Mouse (Mus musculus) kidney, adult 2 months (tissue): ENCODE results near the gene Gm38431. TPM values are rescaled to one million over a fixed set of nuclear protein-coding genes. Genes with fewer than 3 reads are reported as not detected.
"Not testable (repeated sequence)": the region's sequence is repeated elsewhere in the genome, so short reads cannot be mapped to it uniquely, and the experiment has no call there.

Experiments used
- DNase-seq: peaks from one replicate; pipeline ENCODE4 v3.0.0; 2021
- H3K27ac ChIP-seq: fragments of 200-500 bp; 2 replicates; pipeline ENCODE4 v1.5.1; 2012; ENCODE audit warnings: low read depth, low read length, control low read depth, inconsistent platforms; ENCODE audit not compliant: insufficient read depth
- H3K27me3 ChIP-seq: fragments of 200-500 bp; replicated peaks from 2 replicates; pipeline ENCODE4 v1.6.1; 2012; ENCODE audit warnings: mild to moderate bottlenecking, moderate library complexity, low read length, inconsistent platforms; ENCODE audit not compliant: control insufficient read depth, insufficient read depth
- H3K36me3 ChIP-seq: fragments of 200-500 bp; 2 replicates; pipeline ENCODE4 v1.6.1; 2012; ENCODE audit warnings: mild to moderate bottlenecking, moderate library complexity, low read length, inconsistent platforms; ENCODE audit not compliant: control insufficient read depth, insufficient read depth
- H3K4me1 ChIP-seq: fragments of 200-500 bp; 2 replicates; pipeline ENCODE4 v1.6.1; 2011; ENCODE audit warnings: low read length; ENCODE audit not compliant: control insufficient read depth, insufficient read depth
- H3K4me3 ChIP-seq: fragments of 200-500 bp; 2 replicates; pipeline ENCODE4 v1.5.1; 2011; ENCODE audit warnings: mild to moderate bottlenecking, low read depth, low read length, control low read depth; ENCODE audit not compliant: insufficient read depth
- CTCF ChIP-seq: fragments of 200-500 bp; conservative IDR thresholded peaks from 2 replicates; pipeline ENCODE4 v1.5.1; 2011; ENCODE audit warnings: low read depth, mild to moderate bottlenecking, control low read depth, low read length, moderate library complexity, mixed read lengths; ENCODE audit not compliant: insufficient read depth, insufficient read length
- POLR2A ChIP-seq: fragments of 200-500 bp; IDR thresholded peaks from one replicate; pipeline ENCODE4 v1.6.1; 2011; ENCODE audit warnings: low read depth, low read length, control low read depth
- WGBS: fragments of 180-500 bp; shearing (Covaris S2); methylation state at CpG from one replicate; pipeline ENCODE4 v1.1.7; 2018; 5-methylcytosine and 5-hydroxymethylcytosine counted together
- polyA plus RNA-seq: library from polyadenylated mRNA; depleted of rRNA; stranded (reverse); fragments of >200 nt; gene quantifications from 2 replicates; pipeline ENCODE4 v1.2.3, GENCODE M21; 2012

The Gm38431 gene
- polyA plus RNA-seq, 1 experiment: 1.1 TPM

DNA sequence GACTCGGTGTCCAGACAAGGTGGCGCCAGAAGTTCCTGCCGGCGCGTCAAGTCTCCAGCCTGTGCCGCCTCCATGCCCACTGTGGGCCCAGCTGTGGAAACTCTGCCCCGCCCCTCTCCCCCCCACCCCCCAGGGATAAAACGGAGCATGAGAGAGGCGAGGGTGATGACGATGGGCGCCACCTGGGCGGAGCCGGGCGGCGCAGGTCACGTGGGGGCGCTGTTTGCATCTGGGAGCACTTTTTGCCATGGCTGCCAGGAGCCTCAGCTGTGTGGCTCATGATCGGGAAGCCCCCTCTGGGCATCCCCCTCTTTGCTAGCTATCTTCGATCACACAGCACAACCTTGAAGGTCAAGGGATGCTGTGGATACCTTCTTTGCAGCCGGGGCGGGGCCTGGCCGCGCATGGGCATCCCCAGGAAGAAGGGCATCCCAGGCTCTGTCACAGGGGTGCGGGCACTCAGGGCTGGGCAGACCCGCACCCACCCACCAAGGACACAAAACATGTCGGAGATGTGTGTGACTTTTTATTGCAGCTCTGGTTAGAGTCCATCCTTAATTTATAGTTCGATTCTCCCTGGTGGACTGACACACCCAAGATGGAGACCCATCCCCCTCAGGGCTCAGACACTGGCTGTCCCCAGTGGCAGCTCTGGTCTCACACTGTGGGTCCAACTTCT, 24.7 kb downstream of the Gm38431 start, which contains the start of gene Zglp1:
TSS of gene Zglp1 (minus strand) at position 88 of the 679 bp plus-strand sequence.
- no peak within 1 kb of the TSS for H3K27ac ChIP-seq
- 88% methylated on average over 27 of the region's 27 CpGs for WGBS
- H3K27me3 ChIP-seq: no peaks in the 10 kb centered on the region
- no peak for TF ChIP-seq POLR2A
- TF ChIP-seq CTCF: no peak
- H3K4me3 ChIP-seq: no peak within 1 kb of the TSS
- H3K4me1 ChIP-seq: no peaks in the 10 kb centered on the region
- no peaks in the 10 kb centered on the region for H3K36me3 ChIP-seq
- DNase-seq: no peak

DNA sequence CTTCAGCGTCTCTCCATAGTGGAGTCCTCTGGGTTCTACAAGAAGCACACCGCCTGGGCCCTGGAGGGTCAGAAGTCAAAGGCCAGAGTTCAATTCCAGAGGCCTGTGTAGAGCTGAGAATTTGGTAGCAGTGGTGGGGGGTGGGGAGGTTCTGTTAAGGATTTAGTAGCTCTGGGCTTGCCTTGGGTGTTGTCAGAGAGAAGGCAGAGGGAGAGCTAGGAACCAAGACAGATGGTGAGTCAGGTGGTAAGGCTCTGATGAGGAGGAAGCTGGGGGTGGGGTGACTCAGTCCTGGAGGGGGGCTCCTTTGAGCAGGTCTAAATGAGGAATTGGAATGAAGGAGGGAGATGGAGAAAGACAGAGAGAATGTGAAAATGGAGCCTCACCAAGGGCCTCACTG, 28.9 kb downstream of the Gm38431 start:
- TF ChIP-seq CTCF (no peak), POLR2A (no peak)
- Histone ChIP-seq H3K36me3 (no peaks in the 10 kb centered on the region), H3K27ac (no peak overlapping the region), H3K4me1 (no peaks in the 10 kb centered on the region), H3K4me3 (no peak overlapping the region), H3K27me3 (no peaks in the 10 kb centered on the region)
- WGBS: 81% methylated on average over 2 of the region's 2 CpGs
- no peak for DNase-seq

DNA sequence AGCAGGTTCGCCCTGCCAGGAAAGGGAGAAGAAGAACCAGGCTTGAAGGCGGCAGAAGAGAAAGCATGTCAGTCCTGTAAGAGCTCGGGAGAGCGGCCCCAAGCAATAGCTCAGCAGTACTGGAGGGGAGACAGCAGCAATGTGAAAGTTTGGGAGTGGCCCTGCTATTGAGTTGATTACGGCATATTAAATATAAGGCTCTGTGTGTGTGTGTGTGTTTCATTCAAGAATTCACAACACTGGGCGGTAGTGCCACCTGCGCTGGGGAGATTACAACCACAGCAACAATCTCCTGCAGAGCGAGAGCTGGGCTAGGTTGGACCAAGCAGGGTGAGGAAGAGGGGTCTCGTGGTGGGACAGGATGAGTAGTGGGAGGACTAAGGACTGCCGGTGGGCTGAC, 40.2 kb downstream of the Gm38431 start:
- no peak for TF ChIP-seq CTCF
- no peak for TF ChIP-seq POLR2A
- 75% methylated on average over 10 of the region's 10 CpGs for WGBS
- no peak overlapping the region for H3K27ac ChIP-seq

DNA sequence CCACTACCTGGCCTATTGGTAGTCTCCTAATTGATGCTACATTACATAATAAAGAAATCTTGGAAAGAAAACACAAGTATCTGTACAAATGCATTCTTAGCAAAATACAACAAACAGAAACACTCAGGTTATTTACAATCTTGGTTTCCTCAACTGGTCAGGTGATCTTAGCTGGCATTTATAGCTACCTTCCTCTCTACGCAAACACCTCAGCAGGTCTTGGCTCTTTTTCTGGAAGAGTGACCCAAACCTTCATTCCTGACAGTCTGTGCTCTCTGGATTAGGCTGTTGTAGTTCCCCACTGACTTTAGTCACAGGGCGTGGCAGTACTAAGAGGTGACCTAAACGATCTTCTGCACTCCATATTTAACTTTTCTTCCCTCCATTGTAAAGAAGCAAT, 46.6 kb downstream of the Gm38431 start:
- H3K27me3 ChIP-seq: no peaks in the 10 kb centered on the region
- WGBS: 78% methylated on average over 3 of the region's 3 CpGs
- no peak for DNase-seq
- TF ChIP-seq POLR2A: no peak
- no peak for TF ChIP-seq CTCF
- no peaks in the 10 kb centered on the region for H3K36me3 ChIP-seq
- H3K27ac ChIP-seq: no peak overlapping the region
- H3K4me1 ChIP-seq: no peaks in the 10 kb centered on the region
- H3K4me3 ChIP-seq: no peak overlapping the region

More for the DNA sequence above, 40.2 kb downstream of the Gm38431 start:
- Histone ChIP-seq H3K4me3 (no peak overlapping the region), H3K36me3 (no peaks in the 10 kb centered on the region), H3K27me3 (no peaks in the 10 kb centered on the region), H3K4me1 (no peaks in the 10 kb centered on the region)
- no peak for DNase-seq

DNA sequence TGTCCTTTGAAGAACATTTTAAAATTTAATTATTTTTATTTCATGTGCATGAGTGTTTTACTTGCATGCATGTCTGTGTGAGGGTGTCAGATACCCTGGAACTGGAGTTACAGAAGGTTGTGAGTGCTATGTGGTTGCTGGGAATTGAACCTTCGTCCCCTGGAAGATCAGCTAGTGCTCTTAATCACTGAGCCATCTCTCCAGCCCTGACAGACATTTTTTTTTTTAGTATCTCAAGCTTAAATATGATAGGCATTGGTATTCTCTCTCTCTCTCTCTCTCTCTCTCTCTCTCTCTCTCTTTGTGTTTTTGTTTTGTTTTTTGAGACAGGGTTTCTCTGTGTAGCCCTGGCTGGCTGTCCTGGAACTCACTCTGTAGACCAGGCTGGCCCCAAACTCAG, 47.0 kb downstream of the Gm38431 start:
- not testable (repeated sequence) for H3K4me1 ChIP-seq, H3K36me3 ChIP-seq, H3K27ac ChIP-seq, H3K27me3 ChIP-seq, DNase-seq, H3K4me3 ChIP-seq
- whole genome bisulfite sequencing: 74% methylated on average over 1 of the region's 1 CpGs

DNA sequence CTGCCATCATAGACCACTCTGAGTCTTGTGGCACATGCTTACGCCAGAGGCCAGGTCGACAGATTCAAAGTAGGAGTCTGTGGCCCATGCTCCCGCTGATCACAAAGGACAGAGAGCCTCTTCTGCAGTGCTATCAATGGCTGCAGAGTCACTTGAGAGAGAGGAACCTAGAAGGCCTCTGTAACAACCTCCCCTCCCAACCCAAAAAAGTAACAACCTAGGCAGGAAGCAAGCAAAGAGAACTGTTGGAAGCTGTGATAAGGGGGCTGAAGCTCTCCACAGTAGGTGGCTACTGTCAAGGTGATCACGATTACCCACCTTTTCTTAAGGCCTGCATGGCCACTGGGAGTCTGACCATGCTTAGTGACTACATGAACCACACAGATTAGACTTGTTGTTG, 48.2 kb downstream of the Gm38431 start:
- Histone ChIP-seq H3K27me3 (no peaks in the 10 kb centered on the region), H3K36me3 (no peaks in the 10 kb centered on the region), H3K27ac (no peak overlapping the region), H3K4me3 (no peak overlapping the region), H3K4me1 (no peaks in the 10 kb centered on the region)
- no peak for TF ChIP-seq POLR2A
- no peak for DNase-seq
- 92% methylated on average over 4 of the region's 4 CpGs for WGBS

DNA sequence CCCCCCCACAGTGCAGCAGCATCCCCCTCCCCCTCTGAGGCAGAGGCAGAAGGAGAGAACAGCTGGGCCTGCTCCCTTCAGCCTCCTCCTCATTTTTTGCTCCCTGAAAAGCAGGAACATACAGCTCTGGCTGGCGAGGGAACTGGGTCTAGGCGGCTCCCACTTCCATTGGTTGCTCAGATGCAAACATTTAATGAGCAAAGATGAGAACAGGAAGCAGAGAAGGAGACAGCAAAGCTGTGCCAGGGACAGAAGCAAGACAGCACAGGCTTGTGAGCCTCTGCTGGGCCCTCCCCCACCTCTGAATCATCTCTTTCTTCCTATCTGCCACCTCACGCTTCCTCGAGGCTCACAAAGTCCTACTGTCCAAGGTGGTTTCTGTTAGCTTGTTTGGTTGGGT, 50.5 kb downstream of the Gm38431 start:
- no peak overlapping the region for H3K27ac ChIP-seq
- TF ChIP-seq POLR2A (no peak), CTCF (no peak)
- no peaks in the 10 kb centered on the region for H3K36me3 ChIP-seq
- DNase-seq: no peak
- H3K27me3 ChIP-seq: no peaks in the 10 kb centered on the region
- H3K4me1 ChIP-seq: no peaks in the 10 kb centered on the region
- no peak overlapping the region for H3K4me3 ChIP-seq
- 66% methylated on average over 4 of the region's 4 CpGs for WGBS

DNA sequence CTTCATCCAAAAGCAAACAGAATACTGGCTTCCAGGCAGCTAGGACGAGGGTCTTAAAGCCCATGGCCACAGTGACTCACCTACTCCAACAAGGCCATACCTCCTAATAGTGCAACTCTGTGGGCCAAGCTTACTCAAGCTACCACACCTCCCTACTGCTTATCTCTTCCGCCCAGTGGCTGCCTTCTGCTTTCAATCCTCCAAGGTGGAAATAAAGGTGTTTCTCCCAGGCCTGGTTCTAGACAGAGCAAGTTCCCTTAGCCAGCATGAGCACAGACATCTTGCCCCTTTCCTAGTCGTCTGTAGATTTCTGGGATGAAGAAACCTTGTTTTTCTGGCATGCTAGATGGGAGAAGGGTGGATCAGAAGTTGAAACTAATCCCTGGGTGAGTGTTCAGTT, 52.0 kb downstream of the Gm38431 start:
- 81% methylated on average over 3 of the region's 3 CpGs for WGBS
- H3K4me3 ChIP-seq: no peak overlapping the region
- no peak for DNase-seq
- no peaks in the 10 kb centered on the region for H3K4me1 ChIP-seq
- no peaks in the 10 kb centered on the region for H3K36me3 ChIP-seq
- H3K27me3 ChIP-seq: no peaks in the 10 kb centered on the region
- no peak overlapping the region for H3K27ac ChIP-seq
- no peak for TF ChIP-seq CTCF
- TF ChIP-seq POLR2A: no peak
